Mouse (Mus musculus) heart, adult 10 weeks (tissue): ENCODE data around the gene Nfkbiz. TPM values are rescaled to one million over a fixed set of nuclear protein-coding genes. Genes with fewer than 3 reads are reported as not detected.

Experiments
- polyA plus RNA-seq: library from polyadenylated mRNA; stranded (reverse); fragments of 350-450 nt; fragmentation: Illumina TruSeq; extraction: RNeasy Lipid Tissue Mini Kit (QIAGEN cat#74804); gene quantifications from one replicate; pipeline ENCODE4 v1.2.3, GENCODE M21; 2014; ENCODE audit warnings: low read depth, low replicate concordance

Gene Nfkbiz
- polyA plus RNA-seq: 3.0 TPM

DNA sequence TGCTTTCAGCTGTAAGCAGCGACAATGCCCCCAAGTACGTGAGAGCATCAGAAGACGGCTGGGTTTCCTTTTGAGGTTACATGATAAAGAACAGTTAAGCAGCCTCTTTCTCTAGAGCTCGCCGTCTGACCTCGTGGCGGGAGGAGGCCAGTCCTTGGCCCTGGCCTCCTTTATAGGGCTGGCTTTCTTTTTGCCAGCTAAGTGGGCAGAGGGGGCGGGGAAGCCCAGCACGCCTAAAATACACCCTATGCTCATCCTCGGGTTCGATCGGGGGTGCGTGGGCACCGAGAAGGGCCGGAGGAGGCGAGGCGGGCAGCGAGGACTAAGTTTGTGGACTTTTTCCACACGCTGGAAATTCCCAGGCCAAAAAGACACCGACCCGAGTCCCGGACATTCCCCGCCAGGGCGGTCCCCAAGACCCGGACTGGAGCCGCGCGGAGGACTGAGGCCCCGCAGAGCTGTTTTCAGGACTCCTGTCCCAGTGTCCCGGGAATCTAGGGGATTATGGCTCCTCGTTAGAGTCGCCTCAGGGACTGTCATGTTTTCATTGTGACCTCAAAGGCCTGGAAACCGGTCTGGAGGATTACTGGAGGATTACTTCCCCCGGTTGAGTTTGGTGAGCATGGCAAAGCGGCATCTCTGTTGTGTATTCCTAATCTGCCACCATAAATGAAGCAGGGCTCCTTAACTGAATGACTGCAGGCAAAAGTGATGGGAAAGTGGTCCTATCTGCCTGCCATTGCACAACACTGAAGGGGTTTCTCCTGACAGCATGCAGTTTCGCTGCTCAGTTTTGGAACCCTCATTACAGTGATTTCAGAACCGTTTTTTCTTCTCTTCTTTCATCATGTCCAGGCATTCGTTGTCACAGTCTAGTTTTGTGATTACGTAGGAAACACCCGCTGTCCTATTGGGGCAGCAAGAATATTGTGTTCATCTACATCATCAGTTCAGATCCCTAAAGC lies at the start of gene Nfkbiz:
Gene Nfkbiz, minus strand, starts transcription at position 390 of the 965 bp plus-strand sequence.

Other genes with a start within 250 kb of the Nfkbiz start
- gene Nxpe3, start 56.4 kb upstream of the Nfkbiz start, polyA plus RNA-seq: 0.39 TPM
- 3.0 TPM for gene Cep97, start 96.0 kb upstream of the Nfkbiz start, polyA plus RNA-seq
- gene Rpl24, start 127.4 kb upstream of the Nfkbiz start, polyA plus RNA-seq: 618 TPM
- 10.4 TPM for gene Zbtb11, start 135.0 kb upstream of the Nfkbiz start, polyA plus RNA-seq
- gene Pcnp, start 190.8 kb upstream of the Nfkbiz start, polyA plus RNA-seq: 66.1 TPM
- gene Trmt10c, start 198.9 kb upstream of the Nfkbiz start, polyA plus RNA-seq: 14.6 TPM
- 9.0 TPM for gene Senp7, start 209.4 kb upstream of the Nfkbiz start, polyA plus RNA-seq